Mouse (Mus musculus): ENCODE measurements around the gene Sub1. TPM values are rescaled to one million over a fixed set of nuclear protein-coding genes. Genes with fewer than 3 reads are reported as not detected.

Gene Sub1
- polyA plus RNA-seq, 1 experiment from 2014 or later = 608 TPM

DNA sequence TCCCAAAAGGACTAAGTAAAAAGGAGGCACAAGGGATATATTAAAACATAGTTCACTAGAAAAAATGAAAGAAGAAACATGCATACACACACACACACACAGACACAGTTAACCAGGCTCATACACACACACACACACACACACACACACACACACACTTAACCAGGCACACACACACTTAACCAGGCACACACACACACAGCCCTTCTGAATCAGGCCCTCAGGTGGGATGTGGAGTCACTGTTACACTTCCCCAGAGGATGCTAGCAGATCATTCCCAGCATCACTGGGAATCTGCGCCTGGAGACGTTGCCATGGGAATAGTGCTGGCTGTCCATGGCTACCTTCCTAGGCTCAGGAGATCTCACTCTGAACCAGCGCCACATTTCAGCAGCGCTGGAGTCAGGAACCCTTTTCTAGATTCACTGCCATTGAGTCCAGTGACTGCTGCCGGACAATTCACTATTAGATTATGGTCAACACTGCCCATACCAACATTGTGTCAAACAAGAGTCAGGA, 30.2 kb upstream of the Sub1 start:
- TF ChIP-seq EP300 (IDR thresholded peaks at IDR 0.05) (no peak), CTCF (IDR thresholded peaks at IDR 0.05) (no peak)
- Histone ChIP-seq H3K27me3 (replicated peaks; ENCODE audit: insufficient read depth, low read length) (no peaks in the 10 kb centered on the region), H3K4me3 (ENCODE audit: low read depth, low read length) (no peak overlapping the region), H3K27ac (ENCODE audit: low read length) (no peak overlapping the region), H3K4me1 (ENCODE audit: insufficient read depth, low read depth, low read length) (no peaks in the 10 kb centered on the region), H3K9me3 (ENCODE audit: low read length) (no peaks in the 10 kb centered on the region), H3K9ac (replicated peaks; ENCODE audit: low read depth) (no peak overlapping the region), H3K36me3 (ENCODE audit: insufficient read depth, low read length) (no peaks in the 10 kb centered on the region), H3K4me2 (replicated peaks; ENCODE audit: low read depth, low read length) (no peak overlapping the region)
- no peak for ATAC-seq
- no peak for DNase-seq (ENCODE audit: low spot score)
- WGBS = 89% methylated on average over 5 of the region's 5 CpGs

- Histone ChIP-seq H3K27ac (ENCODE audit: low read length) (no peak overlapping the region), H3K9me3 (ENCODE audit: low read length) (no peaks in the 10 kb centered on the region), H3K27me3 (replicated peaks; ENCODE audit: insufficient read depth, low read length) (no peaks in the 10 kb centered on the region), H3K9ac (replicated peaks; ENCODE audit: low read depth) (no peak overlapping the region), H3K4me3 (ENCODE audit: low read depth, low read length) (no peak overlapping the region), H3K36me3 (ENCODE audit: insufficient read depth, low read length) (no peaks in the 10 kb centered on the region), H3K4me2 (replicated peaks; ENCODE audit: low read depth, low read length) (no peak overlapping the region), H3K4me1 (ENCODE audit: insufficient read depth, low read depth, low read length) (no peaks in the 10 kb centered on the region)
- DNase-seq (ENCODE audit: low spot score) (no peak), ATAC-seq (no peak)
- TF ChIP-seq EP300 (IDR thresholded peaks at IDR 0.05) = no peak
- TF ChIP-seq CTCF (IDR thresholded peaks at IDR 0.05) = no peak
- 61% methylated on average over 5 of the region's 5 CpGs for WGBS
Measured at GRCm38 (mm10) chr15:12026026-12026425, 29.2 kb upstream of the Sub1 start.

DNA sequence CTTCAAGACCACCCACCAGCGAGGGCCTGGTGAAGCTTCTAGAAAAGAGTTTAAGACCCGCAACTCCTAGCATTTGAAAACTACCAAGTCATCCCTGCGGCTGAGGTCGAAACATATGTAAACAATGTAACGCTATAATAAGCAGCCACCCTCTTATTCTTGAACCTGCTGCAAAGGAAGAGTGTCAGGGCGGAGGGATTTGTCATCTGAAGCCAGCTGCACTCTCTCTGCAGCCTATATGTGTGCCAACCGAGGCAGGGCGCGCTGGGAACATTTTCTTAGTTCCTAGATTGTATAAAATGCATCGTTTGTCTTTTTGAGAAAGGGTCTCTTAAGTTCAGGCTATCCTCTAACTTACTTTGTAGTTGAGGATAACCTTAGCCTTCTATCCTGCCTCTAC, 28.6 kb upstream of the Sub1 start:
- Histone ChIP-seq H3K27ac (ENCODE audit: low read length) (no peak overlapping the region), H3K36me3 (ENCODE audit: insufficient read depth, low read length) (no peaks in the 10 kb centered on the region), H3K27me3 (replicated peaks; ENCODE audit: insufficient read depth, low read length) (no peaks in the 10 kb centered on the region), H3K4me2 (replicated peaks; ENCODE audit: low read depth, low read length) (no peak overlapping the region), H3K9me3 (ENCODE audit: low read length) (no peaks in the 10 kb centered on the region), H3K4me1 (ENCODE audit: insufficient read depth, low read depth, low read length) (no peaks in the 10 kb centered on the region), H3K9ac (replicated peaks; ENCODE audit: low read depth) (no peak overlapping the region), H3K4me3 (ENCODE audit: low read depth, low read length) (no peak overlapping the region)
- ATAC-seq (no peak), DNase-seq (ENCODE audit: low spot score) (no peak)
- TF ChIP-seq EP300 (IDR thresholded peaks at IDR 0.05) = no peak
- TF ChIP-seq CTCF (IDR thresholded peaks at IDR 0.05) = no peak
- WGBS = 64% methylated on average over 10 of the region's 10 CpGs

DNA sequence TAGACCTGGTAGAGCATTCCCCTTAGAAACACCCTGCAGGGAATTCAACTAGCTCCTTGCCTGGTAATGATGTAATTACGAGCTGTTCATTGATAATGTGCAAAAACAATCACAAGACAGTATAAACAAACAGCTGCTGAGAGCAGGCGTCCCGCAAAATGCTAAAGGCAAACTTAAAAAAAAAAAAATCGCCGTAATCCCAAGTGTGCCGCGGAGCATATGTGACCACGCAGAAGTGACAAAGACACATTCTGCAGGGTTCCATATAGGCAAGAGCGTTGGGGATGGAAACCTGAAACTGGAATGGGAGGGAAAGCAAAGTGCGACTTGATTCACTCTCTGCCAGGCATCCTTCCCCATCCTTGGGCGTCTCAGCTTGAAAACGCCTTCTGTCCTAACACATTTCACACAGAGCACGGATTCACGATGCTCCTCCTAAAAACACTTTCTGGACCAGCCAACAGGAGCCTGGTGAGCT, 28.0 kb upstream of the Sub1 start:
- Histone ChIP-seq H3K27ac (ENCODE audit: low read length) (no peak overlapping the region), H3K4me1 (ENCODE audit: insufficient read depth, low read depth, low read length) (no peaks in the 10 kb centered on the region), H3K4me3 (ENCODE audit: low read depth, low read length) (no peak overlapping the region), H3K9ac (replicated peaks; ENCODE audit: low read depth) (no peak overlapping the region), H3K4me2 (replicated peaks; ENCODE audit: low read depth, low read length) (0 out of 2 replicates have a peak overlapping the region, but pooled peaks have one; percentile 8), H3K36me3 (ENCODE audit: insufficient read depth, low read length) (no peaks in the 10 kb centered on the region), H3K9me3 (ENCODE audit: low read length) (no peaks in the 10 kb centered on the region), H3K27me3 (replicated peaks; ENCODE audit: insufficient read depth, low read length) (no peaks in the 10 kb centered on the region)
- 37% methylated on average over 14 of the region's 14 CpGs for WGBS
- DNase-seq (ENCODE audit: low spot score) (no peak), ATAC-seq (no peak)
- TF ChIP-seq EP300 (IDR thresholded peaks at IDR 0.05) (no peak), CTCF (IDR thresholded peaks at IDR 0.05) (no peak)

GRCm38 (mm10) chr15:12019443-12019842, 22.7 kb upstream of the Sub1 start:
- 91% methylated on average over 14 of the region's 14 CpGs for WGBS
- Histone ChIP-seq H3K4me2 (replicated peaks; ENCODE audit: low read depth, low read length) (no peak overlapping the region), H3K27ac (ENCODE audit: low read length) (no peak overlapping the region), H3K9ac (replicated peaks; ENCODE audit: low read depth) (no peak overlapping the region), H3K36me3 (ENCODE audit: insufficient read depth, low read length) (no peaks in the 10 kb centered on the region), H3K9me3 (ENCODE audit: low read length) (no peaks in the 10 kb centered on the region), H3K27me3 (replicated peaks; ENCODE audit: insufficient read depth, low read length) (no peaks in the 10 kb centered on the region), H3K4me1 (ENCODE audit: insufficient read depth, low read depth, low read length) (no peaks in the 10 kb centered on the region), H3K4me3 (ENCODE audit: low read depth, low read length) (no peak overlapping the region)
- no peak for ATAC-seq
- TF ChIP-seq EP300 (IDR thresholded peaks at IDR 0.05) = no peak
- no peak for DNase-seq (ENCODE audit: low spot score)

GRCm38 (mm10) chr15:12018428-12018757, 21.6 kb upstream of the Sub1 start:
- no peak for DNase-seq (ENCODE audit: low spot score)
- no peak overlapping the region for H3K27ac ChIP-seq (ENCODE audit: low read length)
- 62% methylated on average over 6 of the region's 6 CpGs for WGBS
- no peaks in the 10 kb centered on the region for H3K27me3 ChIP-seq (replicated peaks; ENCODE audit: insufficient read depth, low read length)
- no peaks in the 10 kb centered on the region for H3K36me3 ChIP-seq (ENCODE audit: insufficient read depth, low read length)
- no peak overlapping the region for H3K4me2 ChIP-seq (replicated peaks; ENCODE audit: low read depth, low read length)
- TF ChIP-seq CTCF (IDR thresholded peaks at IDR 0.05) = no peak
- TF ChIP-seq EP300 (IDR thresholded peaks at IDR 0.05) = no peak
- ATAC-seq = no peak
- no peaks in the 10 kb centered on the region for H3K9me3 ChIP-seq (ENCODE audit: low read length)
- no peak overlapping the region for H3K9ac ChIP-seq (replicated peaks; ENCODE audit: low read depth)
- H3K4me1 ChIP-seq (ENCODE audit: insufficient read depth, low read depth, low read length) = no peaks in the 10 kb centered on the region
- no peak overlapping the region for H3K4me3 ChIP-seq (ENCODE audit: low read depth, low read length)
